Mouse (Mus musculus): ENCODE data around the gene Ccnk. TPM values are rescaled to one million over a fixed set of nuclear protein-coding genes. Genes with fewer than 3 reads are reported as not detected.

The Ccnk gene
- total and polyA plus RNA-seq, 2 experiments from 2014 or later: 1.5 to 4.3 TPM

- DNase-seq (ENCODE audit: low spot score) (no peak), ATAC-seq (ENCODE audit: insufficient read depth, low read depth) (no peak)
- H3K4me2 ChIP-seq (ENCODE audit: low read depth, low read length): no peak overlapping the region
- no peak overlapping the region for H3K4me3 ChIP-seq (ENCODE audit: low read depth, low read length)
- H3K27me3 ChIP-seq (ENCODE audit: control insufficient read depth, insufficient read depth, low read length): no peaks in the 10 kb centered on the region
- H3K9ac ChIP-seq (replicated peaks; ENCODE audit: low read depth, low read length): no peak overlapping the region
- H3K36me3 ChIP-seq (replicated peaks; ENCODE audit: control insufficient read depth, insufficient read depth, low read length): no peaks in the 10 kb centered on the region
- no peaks in the 10 kb centered on the region for H3K9me3 ChIP-seq (replicated peaks; ENCODE audit: control insufficient read depth, low read length)
- no peak overlapping the region for H3K27ac ChIP-seq (ENCODE audit: low read depth)
- peaks cover 12% of the 10 kb centered on the region for H3K4me1 ChIP-seq (ENCODE audit: control insufficient read depth, insufficient read depth)
- TF ChIP-seq CTCF (IDR thresholded peaks at IDR 0.05; ENCODE audit: low read depth) (no peak), EP300 (IDR thresholded peaks at IDR 0.05; ENCODE audit: low read depth) (no peak)
- 83% methylated on average over 7 of the region's 7 CpGs for WGBS
Observed at GRCm38 (mm10) chr12:108221712-108222111, 42.3 kb downstream of the Ccnk start.

GRCm38 (mm10) chr12:108223357-108223756 is 44.0 kb downstream of the Ccnk start:
- DNase-seq (ENCODE audit: low spot score) (no peak), ATAC-seq (ENCODE audit: insufficient read depth, low read depth) (no peak)
- peaks cover 12% of the 10 kb centered on the region for H3K4me1 ChIP-seq (ENCODE audit: control insufficient read depth, insufficient read depth)
- TF ChIP-seq CTCF (IDR thresholded peaks at IDR 0.05; ENCODE audit: low read depth) (no peak), EP300 (IDR thresholded peaks at IDR 0.05; ENCODE audit: low read depth) (no peak)
- H3K27ac ChIP-seq (ENCODE audit: low read depth): no peak overlapping the region
- H3K4me2 ChIP-seq (ENCODE audit: low read depth, low read length): no peak overlapping the region
- H3K36me3 ChIP-seq (replicated peaks; ENCODE audit: control insufficient read depth, insufficient read depth, low read length): no peaks in the 10 kb centered on the region
- H3K9me3 ChIP-seq (replicated peaks; ENCODE audit: control insufficient read depth, low read length): no peaks in the 10 kb centered on the region
- H3K9ac ChIP-seq (replicated peaks; ENCODE audit: low read depth, low read length): no peak overlapping the region
- 60% methylated on average over 7 of the region's 8 CpGs for WGBS
- H3K4me3 ChIP-seq (ENCODE audit: low read depth, low read length): no peak overlapping the region
- H3K27me3 ChIP-seq (ENCODE audit: control insufficient read depth, insufficient read depth, low read length): no peaks in the 10 kb centered on the region

GRCm38 (mm10) chr12:108225781-108226180 is 46.4 kb downstream of the Ccnk start:
- Histone ChIP-seq H3K36me3 (replicated peaks; ENCODE audit: control insufficient read depth, insufficient read depth, low read length) (no peaks in the 10 kb centered on the region), H3K9ac (replicated peaks; ENCODE audit: low read depth, low read length) (no peak overlapping the region), H3K9me3 (replicated peaks; ENCODE audit: control insufficient read depth, low read length) (no peaks in the 10 kb centered on the region), H3K4me2 (ENCODE audit: low read depth, low read length) (no peak overlapping the region), H3K4me3 (ENCODE audit: low read depth, low read length) (no peak overlapping the region), H3K4me1 (ENCODE audit: control insufficient read depth, insufficient read depth) (peaks cover 22% of the 10 kb centered on the region), H3K27ac (ENCODE audit: low read depth) (no peak overlapping the region), H3K27me3 (ENCODE audit: control insufficient read depth, insufficient read depth, low read length) (no peaks in the 10 kb centered on the region)
- no peak; the same call in 1 of the 2 replicates for ATAC-seq (ENCODE audit: insufficient read depth, low read depth)
- DNase-seq (ENCODE audit: low spot score): no peak
- WGBS: 48% methylated on average over 7 of the region's 7 CpGs
- no peak for TF ChIP-seq EP300 (IDR thresholded peaks at IDR 0.05; ENCODE audit: low read depth)
- no peak for TF ChIP-seq CTCF (IDR thresholded peaks at IDR 0.05; ENCODE audit: low read depth)

GRCm38 (mm10) chr12:108226216-108226615 is 46.8 kb downstream of the Ccnk start:
- Histone ChIP-seq H3K9me3 (replicated peaks; ENCODE audit: control insufficient read depth, low read length) (no peaks in the 10 kb centered on the region), H3K9ac (replicated peaks; ENCODE audit: low read depth, low read length) (no peak overlapping the region), H3K27ac (ENCODE audit: low read depth) (no peak overlapping the region), H3K36me3 (replicated peaks; ENCODE audit: control insufficient read depth, insufficient read depth, low read length) (no peaks in the 10 kb centered on the region), H3K4me3 (ENCODE audit: low read depth, low read length) (no peak overlapping the region), H3K4me1 (ENCODE audit: control insufficient read depth, insufficient read depth) (peaks cover 25% of the 10 kb centered on the region), H3K27me3 (ENCODE audit: control insufficient read depth, insufficient read depth, low read length) (no peaks in the 10 kb centered on the region), H3K4me2 (ENCODE audit: low read depth, low read length) (no peak overlapping the region)
- ATAC-seq (ENCODE audit: insufficient read depth, low read depth) (no peak), DNase-seq (ENCODE audit: low spot score) (no peak)
- TF ChIP-seq EP300 (IDR thresholded peaks at IDR 0.05; ENCODE audit: low read depth): no peak
- WGBS: 85% methylated on average over 13 of the region's 13 CpGs

GRCm38 (mm10) chr12:108226941-108227340 is 47.6 kb downstream of the Ccnk start:
- H3K9me3 ChIP-seq (replicated peaks; ENCODE audit: control insufficient read depth, low read length): no peaks in the 10 kb centered on the region
- WGBS: 84% methylated on average over 12 of the region's 12 CpGs
- DNase-seq (ENCODE audit: low spot score): no peak
- H3K27ac ChIP-seq (ENCODE audit: low read depth): no peak overlapping the region
- H3K36me3 ChIP-seq (replicated peaks; ENCODE audit: control insufficient read depth, insufficient read depth, low read length): no peaks in the 10 kb centered on the region
- no peak for ATAC-seq (ENCODE audit: insufficient read depth, low read depth)
- TF ChIP-seq EP300 (IDR thresholded peaks at IDR 0.05; ENCODE audit: low read depth) (no peak), CTCF (IDR thresholded peaks at IDR 0.05; ENCODE audit: low read depth) (no peak)
- H3K4me1 ChIP-seq (ENCODE audit: control insufficient read depth, insufficient read depth): peaks cover 26% of the 10 kb centered on the region
- no peaks in the 10 kb centered on the region for H3K27me3 ChIP-seq (ENCODE audit: control insufficient read depth, insufficient read depth, low read length)
- H3K9ac ChIP-seq (replicated peaks; ENCODE audit: low read depth, low read length): no peak overlapping the region
- H3K4me3 ChIP-seq (ENCODE audit: low read depth, low read length): no peak overlapping the region
- no peak overlapping the region for H3K4me2 ChIP-seq (ENCODE audit: low read depth, low read length)

- H3K36me3 ChIP-seq (replicated peaks; ENCODE audit: control insufficient read depth, insufficient read depth, low read length): no peaks in the 10 kb centered on the region
- no peak overlapping the region for H3K27ac ChIP-seq (ENCODE audit: low read depth)
- no peak overlapping the region for H3K9ac ChIP-seq (replicated peaks; ENCODE audit: low read depth, low read length)
- H3K27me3 ChIP-seq (ENCODE audit: control insufficient read depth, insufficient read depth, low read length): no peaks in the 10 kb centered on the region
- H3K4me1 ChIP-seq (ENCODE audit: control insufficient read depth, insufficient read depth): peaks cover 26% of the 10 kb centered on the region
- WGBS: 53% methylated on average over 16 of the region's 16 CpGs
- ATAC-seq (ENCODE audit: insufficient read depth, low read depth) (no peak), DNase-seq (ENCODE audit: low spot score) (no peak)
- no peak overlapping the region for H3K4me3 ChIP-seq (ENCODE audit: low read depth, low read length)
- H3K9me3 ChIP-seq (replicated peaks; ENCODE audit: control insufficient read depth, low read length): no peaks in the 10 kb centered on the region
- TF ChIP-seq EP300 (IDR thresholded peaks at IDR 0.05; ENCODE audit: low read depth) (no peak), CTCF (IDR thresholded peaks at IDR 0.05; ENCODE audit: low read depth) (no peak)
- no peak overlapping the region for H3K4me2 ChIP-seq (ENCODE audit: low read depth, low read length)
Observed at GRCm38 (mm10) chr12:108227527-108227926, 48.1 kb downstream of the Ccnk start.
